Mouse (Mus musculus) olfactory bulb, adult 2 months (tissue): ENCODE results near the gene Olfr522.

Source experiments
- CTCF ChIP-seq: fragments of 200-500 bp; IDR thresholded peaks from 2 replicates; pipeline ENCODE4 v1.5.1; 2012; ENCODE audit warnings: low read depth, mild to moderate bottlenecking, low read length, moderate library complexity; ENCODE audit not compliant: insufficient read depth
- POLR2A ChIP-seq: fragments of 200-500 bp; IDR thresholded peaks from 2 replicates; pipeline ENCODE4 v1.6.1; 2012; ENCODE audit warnings: mild to moderate bottlenecking, low read depth, low read length, moderate library complexity; ENCODE audit not compliant: insufficient read depth

DNA sequence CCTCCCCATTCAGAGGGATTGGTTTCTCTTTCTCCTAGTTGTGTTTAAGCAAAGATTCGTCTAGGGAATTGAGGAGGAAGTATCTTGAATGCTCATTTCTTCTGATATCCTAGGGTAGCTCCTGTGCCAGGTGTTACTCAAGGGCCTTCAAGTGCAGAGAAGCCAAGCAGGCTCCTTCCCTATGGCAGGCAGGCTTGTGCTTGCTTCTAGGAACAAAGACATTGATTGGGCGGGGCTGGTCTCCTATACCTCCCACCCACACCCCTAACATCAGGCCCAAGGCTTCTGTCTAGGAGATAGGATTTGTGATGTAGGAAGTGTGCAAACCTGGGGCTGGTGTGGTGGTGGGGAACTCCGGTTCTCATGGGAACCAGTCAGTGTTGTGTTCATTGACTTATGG lies 37.6 kb downstream of the Olfr522 start:
- TF ChIP-seq CTCF, result no peak
- no peak for TF ChIP-seq POLR2A
